Mouse (Mus musculus): ENCODE measurements around the gene Gnai3. TPM values are rescaled to one million over a fixed set of nuclear protein-coding genes. Genes with fewer than 3 reads are reported as not detected.
A peak's percentile ranks its signal among the peaks of the same experiment; 100 is the strongest.

Gnai3 gene
- polyA plus RNA-seq, 1 experiment from 2014 or later: 157 TPM

DNA sequence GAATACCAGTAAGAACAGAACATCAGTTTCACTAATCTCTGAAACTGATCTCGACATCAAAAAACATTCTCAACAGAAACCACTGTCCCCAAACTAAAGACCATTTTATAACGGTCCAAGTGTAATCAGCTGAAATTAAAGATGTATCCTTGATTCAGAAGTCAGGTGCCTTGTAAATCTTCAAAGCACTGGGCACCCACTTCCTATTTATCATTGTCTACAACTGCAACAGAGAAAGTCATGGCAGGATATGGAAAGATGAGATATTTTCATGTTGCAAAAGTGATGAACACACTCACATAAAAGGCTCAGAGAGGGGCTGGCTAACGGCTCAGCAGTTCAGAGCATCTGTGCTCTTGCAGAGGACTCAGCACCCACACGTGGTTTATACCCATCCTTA is 5.2 kb downstream of the Gnai3 start:
- Histone ChIP-seq H3K9ac (ENCODE audit: low read length) (no peak overlapping the region), H3K4me2 (ENCODE audit: low read length) (no peak overlapping the region), H3K27ac (ENCODE audit: low read depth, low read length) (no peak overlapping the region), H3K27me3 (replicated peaks; ENCODE audit: control insufficient read depth, insufficient read depth, low read length) (no peaks in the 10 kb centered on the region), H3K36me3 (ENCODE audit: control insufficient read depth, insufficient read depth, low read length) (peaks cover 10% of the 10 kb centered on the region; the same call in 1 of the 2 replicates), H3K4me1 (ENCODE audit: control insufficient read depth, insufficient read depth, low read length) (peaks cover 8% of the 10 kb centered on the region; the same call in 1 of the 2 replicates), H3K9me3 (replicated peaks; ENCODE audit: control insufficient read depth, low read length) (no peaks in the 10 kb centered on the region), H3K4me3 (ENCODE audit: low read depth, low read length) (no peak overlapping the region)
- ATAC-seq: no peak
- DNase-seq (ENCODE audit: low spot score): no peak
- 78% methylated on average over 4 of the region's 4 CpGs for WGBS

DNA sequence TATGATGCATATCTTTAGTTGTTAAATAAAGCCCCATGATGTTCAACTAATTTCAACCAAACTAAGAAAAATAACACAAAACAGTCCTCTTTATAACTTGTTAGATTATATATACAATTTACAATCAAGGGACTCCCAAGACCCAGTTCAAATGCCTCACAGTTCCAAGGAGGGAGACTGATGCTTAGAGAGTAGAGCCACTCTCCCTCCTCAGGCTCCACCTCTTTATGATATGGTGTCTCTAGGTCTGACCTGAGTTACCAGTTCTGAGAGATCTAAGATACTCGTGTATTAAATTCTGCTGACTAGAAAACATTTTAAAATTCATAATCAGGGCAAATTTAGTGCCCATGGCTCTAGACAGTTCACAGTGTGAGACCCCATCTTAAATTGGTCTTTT is 6.8 kb downstream of the Gnai3 start:
- no peak overlapping the region for H3K4me2 ChIP-seq (ENCODE audit: low read length)
- H3K9ac ChIP-seq (ENCODE audit: low read length): no peak overlapping the region
- H3K27ac ChIP-seq (ENCODE audit: low read depth, low read length): no peak overlapping the region
- no peak for ATAC-seq
- no peak for DNase-seq (ENCODE audit: low spot score)
- peaks cover 10% of the 10 kb centered on the region; the same call in 1 of the 2 replicates for H3K36me3 ChIP-seq (ENCODE audit: control insufficient read depth, insufficient read depth, low read length)
- H3K4me3 ChIP-seq (ENCODE audit: low read depth, low read length): no peak overlapping the region
- WGBS: 78% methylated on average over 1 of the region's 1 CpGs
- H3K27me3 ChIP-seq (replicated peaks; ENCODE audit: control insufficient read depth, insufficient read depth, low read length): no peaks in the 10 kb centered on the region
- no peaks in the 10 kb centered on the region for H3K4me1 ChIP-seq (ENCODE audit: control insufficient read depth, insufficient read depth, low read length)
- H3K9me3 ChIP-seq (replicated peaks; ENCODE audit: control insufficient read depth, low read length): no peaks in the 10 kb centered on the region

DNA sequence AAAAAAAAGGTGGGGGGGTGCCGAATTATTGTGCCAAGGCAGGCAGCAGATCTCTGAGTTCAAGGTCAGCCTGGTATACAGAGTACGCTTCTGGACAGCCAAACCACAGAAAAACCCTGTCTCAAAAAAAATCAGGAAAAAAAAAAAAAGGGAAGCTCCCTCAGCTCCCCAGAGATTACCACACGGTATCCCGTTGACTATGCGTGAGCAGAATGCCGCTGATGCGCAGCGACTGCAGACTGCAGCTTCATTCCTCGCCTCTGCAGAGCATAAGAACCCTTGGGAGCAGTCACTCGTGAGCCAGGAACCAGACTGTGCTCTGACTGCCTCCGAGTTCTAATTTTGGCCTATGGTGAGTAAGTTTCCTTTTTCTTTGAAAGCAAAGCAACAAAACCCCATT is 11.2 kb downstream of the Gnai3 start:
- 0 out of 2 replicates have a peak, but pooled peaks cover 2% of the 10 kb centered on the region for H3K36me3 ChIP-seq (ENCODE audit: control insufficient read depth, insufficient read depth, low read length)
- H3K4me1 ChIP-seq (ENCODE audit: control insufficient read depth, insufficient read depth, low read length): no peaks in the 10 kb centered on the region
- WGBS: 77% methylated on average over 11 of the region's 11 CpGs
- no peak overlapping the region for H3K4me3 ChIP-seq (ENCODE audit: low read depth, low read length)
- H3K27ac ChIP-seq (ENCODE audit: low read depth, low read length): 0 out of 2 replicates have a peak overlapping the region, but pooled peaks have one; percentile 4
- H3K9ac ChIP-seq (ENCODE audit: low read length): no peak overlapping the region
- DNase-seq (ENCODE audit: low spot score) (peak; percentile 43), ATAC-seq (no peak)
- H3K9me3 ChIP-seq (replicated peaks; ENCODE audit: control insufficient read depth, low read length): no peaks in the 10 kb centered on the region
- no peak overlapping the region for H3K4me2 ChIP-seq (ENCODE audit: low read length)
- H3K27me3 ChIP-seq (replicated peaks; ENCODE audit: control insufficient read depth, insufficient read depth, low read length): no peaks in the 10 kb centered on the region

DNA sequence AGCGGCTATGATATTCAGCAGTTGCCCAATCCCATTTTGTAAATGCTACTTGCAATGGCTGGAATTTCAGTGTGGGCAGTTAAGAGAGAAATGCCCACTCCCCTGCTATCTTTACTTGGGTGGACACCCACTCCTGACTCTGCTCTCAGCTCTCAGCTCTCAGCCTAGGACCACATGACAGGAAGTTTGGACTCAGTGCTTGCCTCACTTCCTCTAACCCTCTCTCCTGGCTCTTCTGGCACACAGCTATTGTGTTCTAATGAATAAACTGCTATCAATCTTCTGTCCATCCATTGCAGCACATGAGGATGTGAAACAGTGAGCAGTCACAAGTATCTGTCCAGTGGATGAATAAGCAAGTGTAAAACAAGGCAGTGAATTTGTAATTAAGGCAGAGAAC is 13.5 kb downstream of the Gnai3 start:
- no peaks in the 10 kb centered on the region for H3K27me3 ChIP-seq (replicated peaks; ENCODE audit: control insufficient read depth, insufficient read depth, low read length)
- ATAC-seq (no peak), DNase-seq (ENCODE audit: low spot score) (no peak)
- H3K4me2 ChIP-seq (ENCODE audit: low read length): no peak overlapping the region
- no peaks in the 10 kb centered on the region for H3K36me3 ChIP-seq (ENCODE audit: control insufficient read depth, insufficient read depth, low read length)
- no peak overlapping the region for H3K4me3 ChIP-seq (ENCODE audit: low read depth, low read length)
- H3K4me1 ChIP-seq (ENCODE audit: control insufficient read depth, insufficient read depth, low read length): no peaks in the 10 kb centered on the region
- no peak overlapping the region for H3K27ac ChIP-seq (ENCODE audit: low read depth, low read length)
- 83% methylated on average over 1 of the region's 1 CpGs for WGBS
- H3K9me3 ChIP-seq (replicated peaks; ENCODE audit: control insufficient read depth, low read length): no peaks in the 10 kb centered on the region
- no peak overlapping the region for H3K9ac ChIP-seq (ENCODE audit: low read length)

DNA sequence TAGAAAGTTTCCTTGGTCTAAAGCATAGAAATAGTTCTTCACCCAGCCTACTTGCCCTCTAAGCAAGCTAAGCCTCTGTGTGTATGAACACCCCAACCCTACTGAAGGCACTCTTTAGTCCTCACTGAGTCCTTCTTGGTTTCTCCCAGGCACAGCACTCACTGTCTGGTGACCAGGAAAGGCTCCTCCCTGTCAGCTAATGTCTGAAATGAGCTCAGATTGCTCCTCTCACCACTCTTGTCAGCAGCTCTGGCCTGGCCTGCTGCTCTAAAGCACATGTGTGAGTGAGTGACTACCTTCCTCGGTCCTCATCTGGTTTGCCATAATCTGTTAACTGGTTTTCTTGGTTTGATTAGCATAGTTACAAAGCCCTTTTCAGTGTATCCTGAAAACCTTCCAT is 14.1 kb downstream of the Gnai3 start:
- no peak overlapping the region for H3K9ac ChIP-seq (ENCODE audit: low read length)
- no peak overlapping the region for H3K4me2 ChIP-seq (ENCODE audit: low read length)
- H3K36me3 ChIP-seq (ENCODE audit: control insufficient read depth, insufficient read depth, low read length): no peaks in the 10 kb centered on the region

DNA sequence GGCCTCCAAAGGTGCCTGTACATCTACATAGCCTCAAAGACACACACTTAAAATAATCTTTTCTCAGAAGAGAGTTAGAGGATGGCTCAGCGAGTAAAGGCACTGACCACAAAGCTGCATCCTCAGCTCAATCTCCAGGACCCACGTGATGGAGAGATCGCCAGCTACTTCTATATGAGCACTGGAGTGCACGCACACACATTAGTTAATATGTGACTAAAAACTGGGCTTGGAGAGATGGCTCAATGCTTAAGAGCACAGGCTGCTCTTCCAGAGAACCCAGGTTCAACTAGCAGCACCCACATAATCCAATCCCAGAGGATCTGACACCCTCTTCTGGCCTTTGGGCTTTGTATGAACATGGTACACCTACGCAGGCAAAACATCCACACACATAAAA is 14.7 kb downstream of the Gnai3 start:
- Histone ChIP-seq H3K36me3 (ENCODE audit: control insufficient read depth, insufficient read depth, low read length) (no peaks in the 10 kb centered on the region), H3K27ac (ENCODE audit: low read depth, low read length) (no peak overlapping the region), H3K27me3 (replicated peaks; ENCODE audit: control insufficient read depth, insufficient read depth, low read length) (no peaks in the 10 kb centered on the region), H3K9ac (ENCODE audit: low read length) (no peak overlapping the region), H3K4me1 (ENCODE audit: control insufficient read depth, insufficient read depth, low read length) (no peaks in the 10 kb centered on the region), H3K4me3 (ENCODE audit: low read depth, low read length) (no peak overlapping the region), H3K9me3 (replicated peaks; ENCODE audit: control insufficient read depth, low read length) (no peaks in the 10 kb centered on the region), H3K4me2 (ENCODE audit: low read length) (no peak overlapping the region)
- WGBS: 95% methylated on average over 5 of the region's 5 CpGs
- ATAC-seq (no peak), DNase-seq (ENCODE audit: low spot score) (no peak)

More for the DNA sequence above, 14.1 kb downstream of the Gnai3 start:
- Histone ChIP-seq H3K4me3 (ENCODE audit: low read depth, low read length) (no peak overlapping the region), H3K4me1 (ENCODE audit: control insufficient read depth, insufficient read depth, low read length) (no peaks in the 10 kb centered on the region), H3K9me3 (replicated peaks; ENCODE audit: control insufficient read depth, low read length) (no peaks in the 10 kb centered on the region), H3K27me3 (replicated peaks; ENCODE audit: control insufficient read depth, insufficient read depth, low read length) (no peaks in the 10 kb centered on the region), H3K27ac (ENCODE audit: low read depth, low read length) (no peak overlapping the region)
- WGBS: 94% methylated on average over 1 of the region's 1 CpGs
- DNase-seq (ENCODE audit: low spot score) (no peak), ATAC-seq (no peak)

DNA sequence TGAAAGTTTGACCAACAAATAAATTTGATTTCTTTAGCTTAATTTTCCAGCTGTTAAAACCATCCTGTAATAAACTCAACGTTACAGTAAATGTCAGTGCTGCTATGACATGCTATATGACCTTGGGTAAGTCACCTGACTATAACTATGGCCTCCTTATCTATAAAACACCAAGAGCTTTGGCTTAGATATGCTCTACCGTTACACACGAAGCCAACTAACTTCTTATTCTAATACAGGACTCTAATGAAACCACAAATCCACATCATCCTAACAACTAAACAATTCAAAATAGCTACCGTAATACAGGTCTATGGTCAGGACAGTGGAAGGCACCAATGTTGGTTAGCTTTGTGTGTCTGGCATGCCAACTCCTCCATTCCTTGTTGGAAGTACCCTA is 16.1 kb downstream of the Gnai3 start:
- ATAC-seq: no peak
- no peaks in the 10 kb centered on the region for H3K9me3 ChIP-seq (replicated peaks; ENCODE audit: control insufficient read depth, low read length)
- WGBS: 95% methylated on average over 4 of the region's 4 CpGs
- no peak overlapping the region for H3K27ac ChIP-seq (ENCODE audit: low read depth, low read length)
- no peak overlapping the region for H3K9ac ChIP-seq (ENCODE audit: low read length)
- DNase-seq (ENCODE audit: low spot score): no peak
- no peak overlapping the region for H3K4me2 ChIP-seq (ENCODE audit: low read length)
- no peak overlapping the region for H3K4me3 ChIP-seq (ENCODE audit: low read depth, low read length)
- H3K36me3 ChIP-seq (ENCODE audit: control insufficient read depth, insufficient read depth, low read length): no peaks in the 10 kb centered on the region
- no peaks in the 10 kb centered on the region for H3K4me1 ChIP-seq (ENCODE audit: control insufficient read depth, insufficient read depth, low read length)
- no peaks in the 10 kb centered on the region for H3K27me3 ChIP-seq (replicated peaks; ENCODE audit: control insufficient read depth, insufficient read depth, low read length)

DNA sequence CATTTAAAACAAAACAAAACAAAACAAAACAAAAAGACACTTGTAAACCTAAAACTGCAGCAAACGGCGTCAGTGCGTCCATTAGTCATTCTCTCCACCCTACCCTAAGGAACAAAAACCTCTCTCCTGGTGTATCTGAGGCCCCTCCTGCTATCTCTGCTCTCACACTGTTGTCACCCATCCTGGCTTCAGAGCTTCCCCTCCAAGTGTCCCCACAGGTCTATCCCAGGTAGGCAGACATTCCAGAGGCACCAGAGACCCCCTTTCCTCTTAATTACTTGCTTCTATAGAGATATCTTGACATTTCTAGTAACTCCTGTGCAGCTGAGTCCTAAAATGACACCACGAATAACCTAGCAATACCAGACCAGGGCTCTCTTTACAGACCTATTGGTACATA is 16.6 kb downstream of the Gnai3 start:
- Histone ChIP-seq H3K36me3 (ENCODE audit: control insufficient read depth, insufficient read depth, low read length) (no peaks in the 10 kb centered on the region), H3K4me1 (ENCODE audit: control insufficient read depth, insufficient read depth, low read length) (no peaks in the 10 kb centered on the region), H3K27ac (ENCODE audit: low read depth, low read length) (no peak overlapping the region), H3K27me3 (replicated peaks; ENCODE audit: control insufficient read depth, insufficient read depth, low read length) (no peaks in the 10 kb centered on the region), H3K4me2 (ENCODE audit: low read length) (no peak overlapping the region), H3K4me3 (ENCODE audit: low read depth, low read length) (no peak overlapping the region), H3K9me3 (replicated peaks; ENCODE audit: control insufficient read depth, low read length) (no peaks in the 10 kb centered on the region), H3K9ac (ENCODE audit: low read length) (no peak overlapping the region)
- 89% methylated on average over 4 of the region's 4 CpGs for WGBS
- ATAC-seq (no peak), DNase-seq (ENCODE audit: low spot score) (no peak)

DNA sequence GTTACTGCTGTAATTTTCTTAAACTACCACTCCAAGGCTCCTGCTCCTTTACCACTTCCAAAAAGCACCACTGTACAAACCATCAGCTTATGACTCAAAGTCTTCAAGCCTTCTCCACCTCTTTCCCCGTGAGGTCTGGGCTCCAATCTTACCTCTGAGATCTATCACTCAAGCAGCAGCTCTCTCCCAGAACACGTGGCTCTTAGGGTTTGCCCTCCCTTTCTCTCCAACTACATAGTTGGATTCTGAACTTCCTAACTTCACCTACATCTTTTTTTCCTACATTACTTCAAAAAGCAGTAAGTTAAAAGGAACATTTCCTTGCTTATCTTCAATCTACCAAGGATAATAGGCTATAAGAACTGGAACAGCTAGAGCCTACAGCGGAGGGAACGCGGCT is 17.4 kb downstream of the Gnai3 start:
- Histone ChIP-seq H3K36me3 (ENCODE audit: control insufficient read depth, insufficient read depth, low read length) (no peaks in the 10 kb centered on the region), H3K27ac (ENCODE audit: low read depth, low read length) (no peak overlapping the region), H3K4me1 (ENCODE audit: control insufficient read depth, insufficient read depth, low read length) (no peaks in the 10 kb centered on the region), H3K9ac (ENCODE audit: low read length) (no peak overlapping the region), H3K4me2 (ENCODE audit: low read length) (no peak overlapping the region), H3K27me3 (replicated peaks; ENCODE audit: control insufficient read depth, insufficient read depth, low read length) (no peaks in the 10 kb centered on the region), H3K4me3 (ENCODE audit: low read depth, low read length) (no peak overlapping the region), H3K9me3 (replicated peaks; ENCODE audit: control insufficient read depth, low read length) (no peaks in the 10 kb centered on the region)
- no peak for DNase-seq (ENCODE audit: low spot score)
- 89% methylated on average over 5 of the region's 5 CpGs for WGBS
- no peak for ATAC-seq

Measured in forebrain, embryonic 14.5 days (tissue).